Mouse (Mus musculus) erythroblast, embryonic 14.5 days (primary cell): ENCODE measurements around the gene Gdpd5. TPM values are rescaled to one million over a fixed set of nuclear protein-coding genes. Genes with fewer than 3 reads are reported as not detected.

ENCODE experiments used
- H3K27me3 ChIP-seq: 2 replicates; pipeline ENCODE4 v1.6.1; 2012; ENCODE audit warnings: inconsistent platforms; ENCODE audit not compliant: control insufficient read depth
- H3K36me3 ChIP-seq: 2 replicates; pipeline ENCODE4 v1.6.1; 2012; ENCODE audit warnings: mild to moderate bottlenecking, inconsistent platforms; ENCODE audit not compliant: control insufficient read depth
- H3K4me1 ChIP-seq: 2 replicates; pipeline ENCODE4 v1.6.1; 2012; ENCODE audit warnings: inconsistent platforms; ENCODE audit not compliant: control insufficient read depth
- H3K4me3 ChIP-seq: replicated peaks from 2 replicates; pipeline ENCODE3; 2012; ENCODE audit warnings: moderate library complexity, mild to moderate bottlenecking, inconsistent platforms
- H3K9me3 ChIP-seq: 2 replicates; pipeline ENCODE4 v1.6.1; 2012; ENCODE audit warnings: low read length, inconsistent platforms, mixed read lengths; ENCODE audit not compliant: control insufficient read depth
- GATA1 ChIP-seq: IDR thresholded peaks from 2 replicates; pipeline ENCODE4 v1.6.1; 2012; ENCODE audit warnings: low read length, inconsistent platforms, mixed read lengths
- TAL1 ChIP-seq: IDR thresholded peaks from 3 replicates; pipeline ENCODE4 v1.6.1; 2012; ENCODE audit warnings: low read length, inconsistent platforms, mixed read lengths
- polyA plus RNA-seq: library from polyadenylated mRNA; stranded (reverse); fragments of >175 nt; gene quantifications from 2 replicates; pipeline ENCODE4 v1.2.3, GENCODE M21; 2012

Gdpd5 gene
- polyA plus RNA-seq, 1 experiment: 0.03 TPM

GRCm38 (mm10) chr7:99384101-99384611, 2.9 kb downstream of the Gdpd5 start:
- H3K27me3 ChIP-seq: peaks cover 52% of the 10 kb centered on the region
- H3K36me3 ChIP-seq: no peaks in the 10 kb centered on the region
- TF ChIP-seq GATA1: no peak
- no peak for TF ChIP-seq TAL1
- H3K4me3 ChIP-seq: no peak overlapping the region
- no peaks in the 10 kb centered on the region for H3K9me3 ChIP-seq
- H3K4me1 ChIP-seq: peaks cover 23% of the 10 kb centered on the region

GRCm38 (mm10) chr7:99386030-99386429, 4.8 kb downstream of the Gdpd5 start:
- Histone ChIP-seq H3K4me3 (no peak overlapping the region), H3K27me3 (peaks cover 34% of the 10 kb centered on the region), H3K4me1 (peaks cover 15% of the 10 kb centered on the region), H3K9me3 (no peaks in the 10 kb centered on the region), H3K36me3 (no peaks in the 10 kb centered on the region)
- no peak for TF ChIP-seq TAL1
- no peak for TF ChIP-seq GATA1

GRCm38 (mm10) chr7:99386811-99387210, 5.6 kb downstream of the Gdpd5 start:
- TF ChIP-seq TAL1 (no peak), GATA1 (no peak)
- Histone ChIP-seq H3K4me3 (no peak overlapping the region), H3K4me1 (peaks cover 7% of the 10 kb centered on the region), H3K27me3 (peaks cover 26% of the 10 kb centered on the region), H3K9me3 (no peaks in the 10 kb centered on the region), H3K36me3 (no peaks in the 10 kb centered on the region)

- no peaks in the 10 kb centered on the region for H3K36me3 ChIP-seq
- H3K27me3 ChIP-seq: peaks cover 21% of the 10 kb centered on the region
- H3K4me1 ChIP-seq: peaks cover 1% of the 10 kb centered on the region; the same call in 1 of the 2 replicates
- no peaks in the 10 kb centered on the region for H3K9me3 ChIP-seq
- TF ChIP-seq TAL1: no peak
- no peak for TF ChIP-seq GATA1
- no peak overlapping the region for H3K4me3 ChIP-seq
Observed at GRCm38 (mm10) chr7:99387356-99387755, 6.1 kb downstream of the Gdpd5 start.

GRCm38 (mm10) chr7:99390559-99390958, 9.3 kb downstream of the Gdpd5 start:
- Histone ChIP-seq H3K36me3 (no peaks in the 10 kb centered on the region), H3K9me3 (no peaks in the 10 kb centered on the region), H3K4me1 (no peaks in the 10 kb centered on the region), H3K27me3 (no peaks in the 10 kb centered on the region), H3K4me3 (no peak overlapping the region)
- no peak for TF ChIP-seq TAL1
- TF ChIP-seq GATA1: no peak

GRCm38 (mm10) chr7:99392696-99393095, 11.5 kb downstream of the Gdpd5 start:
- no peak overlapping the region for H3K4me3 ChIP-seq
- H3K4me1 ChIP-seq: no peaks in the 10 kb centered on the region
- no peaks in the 10 kb centered on the region for H3K27me3 ChIP-seq
- TF ChIP-seq TAL1 (no peak), GATA1 (no peak)
- no peaks in the 10 kb centered on the region for H3K9me3 ChIP-seq
- H3K36me3 ChIP-seq: no peaks in the 10 kb centered on the region

- Histone ChIP-seq H3K36me3 (no peaks in the 10 kb centered on the region), H3K4me3 (no peak overlapping the region), H3K4me1 (no peaks in the 10 kb centered on the region), H3K9me3 (no peaks in the 10 kb centered on the region), H3K27me3 (no peaks in the 10 kb centered on the region)
- TF ChIP-seq TAL1: no peak
- TF ChIP-seq GATA1: no peak
Observed at GRCm38 (mm10) chr7:99393711-99394325, 12.6 kb downstream of the Gdpd5 start.

GRCm38 (mm10) chr7:99395385-99395784, 14.2 kb downstream of the Gdpd5 start:
- no peaks in the 10 kb centered on the region for H3K4me1 ChIP-seq
- no peak for TF ChIP-seq GATA1
- no peak for TF ChIP-seq TAL1
- H3K36me3 ChIP-seq: no peaks in the 10 kb centered on the region
- no peak overlapping the region for H3K4me3 ChIP-seq
- H3K27me3 ChIP-seq: no peaks in the 10 kb centered on the region
- no peaks in the 10 kb centered on the region for H3K9me3 ChIP-seq

GRCm38 (mm10) chr7:99395908-99396616, 14.8 kb downstream of the Gdpd5 start:
- no peaks in the 10 kb centered on the region for H3K36me3 ChIP-seq
- no peak for TF ChIP-seq GATA1
- no peak for TF ChIP-seq TAL1
- H3K4me3 ChIP-seq: no peak overlapping the region
- no peaks in the 10 kb centered on the region for H3K27me3 ChIP-seq
- H3K9me3 ChIP-seq: no peaks in the 10 kb centered on the region
- no peaks in the 10 kb centered on the region for H3K4me1 ChIP-seq

- TF ChIP-seq TAL1 (no peak), GATA1 (no peak)
- H3K27me3 ChIP-seq: no peaks in the 10 kb centered on the region
Observed at GRCm38 (mm10) chr7:99396994-99397659, 15.9 kb downstream of the Gdpd5 start.

More at GRCm38 (mm10) chr7:99396994-99397659, 15.9 kb downstream of the Gdpd5 start:
- Histone ChIP-seq H3K36me3 (no peaks in the 10 kb centered on the region), H3K9me3 (no peaks in the 10 kb centered on the region), H3K4me3 (no peak overlapping the region), H3K4me1 (no peaks in the 10 kb centered on the region)
